Mouse (Mus musculus): ENCODE measurements around the gene Tmem54. TPM values are rescaled to one million over a fixed set of nuclear protein-coding genes. Genes with fewer than 3 reads are reported as not detected.

Tmem54 gene
- total RNA-seq, 2 experiments from 2014 or later, result not detected

DNA sequence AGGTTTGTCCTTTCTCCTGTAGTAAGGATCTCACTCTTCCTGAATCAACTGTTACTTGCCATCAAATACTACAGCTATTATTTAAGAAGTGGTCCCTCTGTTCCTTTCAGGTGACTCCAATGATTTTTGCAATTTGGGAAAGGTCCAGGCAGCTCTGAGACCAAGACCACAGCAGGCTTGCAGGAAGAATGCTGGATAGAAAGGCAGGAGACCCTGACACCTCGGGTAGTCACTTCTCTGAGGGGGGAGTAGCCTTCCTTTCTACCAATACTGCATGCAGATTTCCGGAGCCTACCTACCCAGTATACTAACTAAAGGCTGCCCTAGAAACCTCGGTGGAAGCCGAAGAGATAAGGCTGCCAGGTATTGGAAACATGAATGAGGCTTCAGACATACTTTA lies 40.1 kb downstream of the Tmem54 start:
- DNase-seq (ENCODE audit: extremely low spot score in 1 of 2, low spot score in 1 of 2), result no peak

DNA sequence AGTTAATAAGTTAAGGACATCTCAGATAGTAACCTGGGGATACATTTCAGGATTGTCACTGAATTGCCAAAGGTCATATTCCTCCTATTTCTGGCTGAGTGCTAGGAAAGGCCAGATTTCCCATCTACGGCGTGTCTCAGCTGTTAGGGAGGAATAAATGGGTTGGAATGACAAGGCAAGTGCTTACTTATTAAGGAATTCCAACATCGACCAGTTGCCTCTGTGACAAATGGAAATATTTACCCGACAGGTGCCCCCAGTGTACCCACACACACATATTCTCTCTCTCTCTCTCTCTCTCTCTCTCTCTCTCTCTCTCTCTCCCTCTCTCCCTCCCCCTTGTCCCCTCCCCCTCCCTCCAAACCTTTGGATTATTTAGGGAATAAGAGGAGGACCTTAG lies 40.6 kb downstream of the Tmem54 start:
- no peak for DNase-seq (ENCODE audit: extremely low spot score in 1 of 2, low spot score in 1 of 2)

DNA sequence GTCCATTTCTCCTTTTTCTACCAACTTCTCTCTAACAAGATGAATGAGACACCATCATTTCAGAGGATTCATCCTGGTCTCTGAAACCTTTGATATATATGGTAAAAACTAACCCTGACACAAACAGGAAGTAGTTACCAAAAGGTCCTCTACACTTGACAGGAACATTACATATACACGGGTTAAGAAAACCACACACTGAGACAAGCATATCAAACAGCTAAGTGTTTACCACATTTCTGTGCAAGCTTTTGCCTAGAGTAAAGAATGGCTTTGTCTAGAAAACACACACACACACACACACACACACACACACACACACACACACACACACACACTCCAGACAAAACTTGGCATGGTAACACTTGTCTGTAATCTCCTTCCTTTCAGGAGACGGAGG lies 41.0 kb downstream of the Tmem54 start:
- DNase-seq (ENCODE audit: extremely low spot score in 1 of 2, low spot score in 1 of 2), result no peak

DNA sequence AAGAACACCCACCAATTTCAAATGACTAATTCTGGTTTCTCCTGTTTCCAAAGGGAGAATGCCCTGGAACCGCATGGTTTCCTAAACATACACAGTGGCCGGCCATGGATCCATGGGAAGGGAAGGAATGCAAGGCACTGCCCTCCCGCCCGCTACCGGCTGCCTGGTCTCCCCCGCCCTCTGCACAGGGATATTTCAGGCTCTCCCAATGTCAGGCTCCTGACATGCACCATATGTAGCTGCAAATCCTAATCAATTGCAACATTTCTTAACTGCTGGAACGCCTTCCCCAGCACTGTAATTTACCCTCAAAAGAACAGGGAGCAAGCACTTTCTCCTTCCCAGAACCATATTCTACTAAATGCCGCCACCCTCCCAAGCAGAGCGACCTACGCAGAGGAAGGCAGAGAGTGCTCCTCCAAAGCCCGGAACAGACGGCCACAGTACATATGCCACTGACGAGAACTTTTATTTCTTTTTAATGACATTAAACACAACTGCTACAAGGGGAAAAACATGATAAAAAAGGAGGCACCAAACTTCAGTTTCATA lies 42.3 kb downstream of the Tmem54 start:
- no peak for DNase-seq (ENCODE audit: extremely low spot score in 1 of 2, low spot score in 1 of 2)

DNA sequence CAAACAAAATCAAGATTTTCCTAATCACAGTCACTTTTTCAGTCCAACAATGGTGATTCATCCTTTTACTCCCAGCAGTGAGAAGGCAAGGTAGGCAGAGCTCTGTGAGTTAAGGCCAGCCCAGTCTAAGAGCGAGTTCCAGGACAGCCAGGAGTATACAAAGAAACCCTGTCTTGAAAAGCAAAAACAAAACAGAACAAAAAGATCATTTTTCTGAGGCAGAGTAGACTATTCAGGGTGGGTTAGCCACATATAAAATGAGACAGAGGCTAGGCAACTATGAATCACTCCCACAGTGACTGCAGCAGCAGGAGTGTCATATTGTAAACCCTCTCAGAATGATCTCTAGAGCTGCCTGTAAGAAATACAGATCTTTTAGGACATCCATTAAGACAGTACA lies 44.0 kb downstream of the Tmem54 start:
- DNase-seq (ENCODE audit: extremely low spot score in 1 of 2, low spot score in 1 of 2), result no peak

DNA sequence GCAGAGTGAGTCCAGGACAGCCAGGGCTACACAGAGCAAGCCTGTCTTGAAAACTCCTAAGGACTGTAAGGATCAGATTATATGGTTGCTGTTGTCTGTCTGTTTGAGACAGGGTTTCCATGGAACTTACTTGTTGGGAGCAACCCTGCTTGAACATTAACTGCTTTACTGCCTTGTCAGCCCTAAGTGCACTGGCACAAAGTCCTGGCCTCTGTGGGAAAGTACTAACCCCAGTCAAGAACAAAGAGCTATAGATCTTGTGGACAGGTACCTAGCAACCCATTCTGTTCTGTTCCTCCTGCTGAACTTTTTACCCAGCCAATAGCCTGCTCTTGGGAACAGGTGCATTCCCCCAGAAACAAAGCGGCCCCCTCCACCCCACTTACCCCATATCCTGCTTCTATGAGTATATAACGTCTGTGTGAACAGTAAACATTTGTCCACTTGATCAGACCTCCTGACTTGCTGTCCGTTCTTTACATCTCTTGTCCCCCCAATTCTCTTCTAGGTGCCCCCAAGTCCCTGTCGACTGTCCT lies 46.0 kb downstream of the Tmem54 start:
- no peak for DNase-seq (ENCODE audit: extremely low spot score in 1 of 2, low spot score in 1 of 2)

DNA sequence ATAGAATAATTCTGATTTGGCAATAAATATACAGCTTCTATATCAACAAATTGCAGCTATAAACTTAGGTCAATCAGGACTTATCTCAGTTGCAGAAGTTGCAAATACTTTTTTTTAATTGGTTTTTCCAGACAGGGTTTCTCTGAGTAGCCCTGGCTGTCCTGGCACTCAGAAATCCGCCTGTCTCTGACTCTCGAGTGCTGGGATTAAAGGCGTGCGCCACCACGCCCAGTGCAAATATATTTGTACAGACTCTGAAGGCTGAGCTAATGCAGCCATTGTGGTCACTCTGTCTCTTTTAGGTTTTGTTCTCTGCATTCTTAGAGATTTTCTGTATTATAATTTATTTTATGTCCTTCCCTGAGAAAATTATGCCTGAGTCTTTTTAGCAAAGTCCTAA lies 52.2 kb downstream of the Tmem54 start:
- DNase-seq (ENCODE audit: extremely low spot score in 1 of 2, low spot score in 1 of 2), result no peak

DNA sequence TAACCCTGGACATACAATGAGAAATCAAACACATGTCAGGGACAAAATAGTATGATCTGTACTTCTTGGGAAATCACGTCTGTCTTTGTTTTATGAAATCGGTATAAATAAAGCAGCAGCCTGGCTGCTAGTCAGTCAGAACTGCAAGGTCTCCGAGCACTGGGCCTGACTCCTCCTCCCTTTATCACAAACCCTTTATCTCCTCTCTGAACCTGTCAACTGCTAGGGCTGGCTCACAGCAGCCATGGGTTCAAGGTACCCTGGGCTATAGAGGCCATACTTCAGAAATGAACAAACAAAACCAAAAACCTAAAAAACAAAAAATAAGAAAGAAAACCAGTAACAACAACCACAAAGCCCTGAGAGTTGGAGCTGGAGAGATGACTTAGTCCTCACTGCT lies 53.2 kb downstream of the Tmem54 start:
- DNase-seq (ENCODE audit: extremely low spot score in 1 of 2, low spot score in 1 of 2), result no peak

DNA sequence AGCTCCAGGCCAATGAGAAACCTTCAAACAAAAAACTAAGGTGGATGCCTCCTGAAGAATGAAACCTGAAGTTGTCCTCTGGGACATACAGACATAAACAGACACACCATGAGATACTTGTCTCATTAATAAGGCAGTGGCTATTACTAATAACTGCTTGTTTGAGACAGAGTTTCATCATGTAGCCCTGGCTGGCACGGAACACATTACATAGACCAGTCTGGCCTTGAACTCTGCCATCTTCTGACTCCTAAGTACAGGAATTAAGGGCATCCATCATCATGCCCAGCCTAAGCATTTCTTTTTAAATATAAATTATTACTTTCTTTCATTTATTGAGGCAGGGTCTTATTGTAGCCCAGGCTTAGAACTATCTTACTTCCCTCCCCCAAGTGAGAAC lies 55.7 kb downstream of the Tmem54 start:
- DNase-seq (ENCODE audit: extremely low spot score in 1 of 2, low spot score in 1 of 2), result no peak

Other genes with a start within 250 kb of the Tmem54 start
- 10 to 100 TPM; 15.1 to 16.2 TPM for gene Trim62, start 222.0 kb upstream of the Tmem54 start, total RNA-seq (2021)
- gene Azin2, start 143.1 kb upstream of the Tmem54 start, total RNA-seq (2021), result 10 to 100 TPM; 40.7 to 41.8 TPM
- 10 to 100 TPM; 27.7 to 30.9 TPM for gene Ak2, start 113.6 kb upstream of the Tmem54 start, total RNA-seq (2021)
- 10 to 100 TPM; 48.1 to 49.7 TPM for gene Rnf19b, start 47.3 kb upstream of the Tmem54 start, total RNA-seq (2021)
- 1,000 to 10,000 TPM; 2,567 to 2,613 TPM for gene Hpca, start 16.5 kb downstream of the Tmem54 start, total RNA-seq (2021)
- 10 to 100 TPM; 85.1 to 86.0 TPM for gene Fndc5, start 31.5 kb downstream of the Tmem54 start, total RNA-seq (2021)
- 10 to 100 TPM; 32.5 to 35.2 TPM for gene S100pbp, start 84.2 kb downstream of the Tmem54 start, total RNA-seq (2021)
- 10 to 100 TPM; 85.0 to 85.9 TPM for gene Yars, start 84.2 kb downstream of the Tmem54 start, total RNA-seq (2021)
- 1 to 10 TPM; 7.5 to 7.7 TPM for gene C77080, start 155.9 kb downstream of the Tmem54 start, total RNA-seq (2021)
- gene Sync, start 182.1 kb downstream of the Tmem54 start, total RNA-seq (2021), result 1 to 10 TPM in 1 of 2 experiments, under 1 TPM in 1; 0.79 to 1.3 TPM
- 100 to 1,000 TPM; 111 to 133 TPM for gene Rbbp4, start 229.8 kb downstream of the Tmem54 start, total RNA-seq (2021)
- 10 to 100 TPM; 30.5 to 33.9 TPM for gene Zbtb8os, start 230.1 kb downstream of the Tmem54 start, total RNA-seq (2021)